Mouse (Mus musculus) gastrocnemius, postnatal 4 days (tissue): ENCODE data around the gene Gucy1b2. TPM values are rescaled to one million over a fixed set of nuclear protein-coding genes. Genes with fewer than 3 reads are reported as not detected.

Experiments used
- DNase-seq, 2 experiments: peaks; one replicate each; pipeline ENCODE4 v3.0.0; 2021 to 2022; ENCODE audit warnings: low spot score in 2 of 2, mixed read lengths in 2 of 2
- total RNA-seq, 2 experiments: library from RNA; stranded (reverse); gene quantifications; 2 replicates each; pipeline ENCODE4 v1.2.3; 2021

Gene Gucy1b2
- total RNA-seq, 2 experiments from 2014 or later, result 0.12 TPM; not detected in 1

DNA sequence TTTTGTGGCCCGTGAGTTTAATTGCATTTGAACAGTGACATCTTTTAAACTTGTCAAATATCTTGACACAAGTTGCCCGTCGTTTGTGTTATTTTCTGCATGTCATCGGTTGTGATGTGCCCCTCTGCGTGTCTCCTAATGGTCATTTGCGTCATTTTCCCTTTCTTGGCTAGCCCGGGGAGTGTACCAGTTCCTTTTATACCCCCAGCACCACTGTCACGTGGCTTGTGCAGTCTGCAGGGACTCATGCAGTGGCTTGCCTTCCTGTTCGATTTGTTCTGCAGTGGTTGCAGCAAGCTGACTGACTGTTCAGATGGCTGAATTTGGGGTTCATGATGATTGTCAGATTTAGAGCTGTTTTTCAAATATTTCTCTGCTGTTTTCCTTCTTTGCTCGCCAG lies 82.1 kb downstream of the Gucy1b2 start:
- no peak for DNase-seq

DNA sequence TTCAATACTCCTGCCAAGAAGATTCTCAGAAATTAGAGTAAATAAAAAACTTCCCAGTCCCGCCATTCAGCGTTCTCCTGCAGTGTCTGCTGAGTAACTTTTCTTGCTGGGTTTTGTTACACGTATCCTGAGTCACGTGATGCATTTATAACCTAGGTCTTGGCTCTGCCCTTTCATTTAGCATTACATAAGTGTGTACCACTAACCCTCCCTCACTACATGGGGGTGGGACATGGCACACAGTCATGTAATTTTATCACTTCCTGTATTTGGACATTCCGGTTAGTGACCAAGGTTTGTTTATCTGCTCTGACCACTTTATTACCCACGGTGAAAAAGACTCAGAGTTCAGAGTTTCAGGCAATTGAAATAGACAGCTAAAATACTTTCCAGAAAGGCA lies 85.3 kb downstream of the Gucy1b2 start:
- DNase-seq, result no peak

DNA sequence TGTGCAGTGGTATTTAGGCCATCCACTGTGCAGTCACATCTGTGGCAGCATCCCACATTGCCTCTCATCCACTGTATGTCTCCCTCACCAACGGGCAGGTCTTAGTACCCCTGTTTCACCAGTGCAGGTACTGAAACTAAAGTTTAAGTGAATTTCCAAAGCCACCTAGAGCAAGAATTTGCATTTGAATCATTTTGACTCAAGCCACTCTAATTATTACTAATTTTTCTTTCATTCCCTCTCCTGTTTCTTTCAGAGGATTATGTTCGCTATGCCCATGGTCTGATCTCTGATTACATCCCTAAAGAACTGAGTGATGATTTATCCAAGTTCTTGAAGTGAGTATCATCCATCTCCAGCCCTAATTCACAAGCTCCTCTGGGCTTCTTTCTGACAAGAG lies 92.3 kb downstream of the Gucy1b2 start:
- no peak for DNase-seq

DNA sequence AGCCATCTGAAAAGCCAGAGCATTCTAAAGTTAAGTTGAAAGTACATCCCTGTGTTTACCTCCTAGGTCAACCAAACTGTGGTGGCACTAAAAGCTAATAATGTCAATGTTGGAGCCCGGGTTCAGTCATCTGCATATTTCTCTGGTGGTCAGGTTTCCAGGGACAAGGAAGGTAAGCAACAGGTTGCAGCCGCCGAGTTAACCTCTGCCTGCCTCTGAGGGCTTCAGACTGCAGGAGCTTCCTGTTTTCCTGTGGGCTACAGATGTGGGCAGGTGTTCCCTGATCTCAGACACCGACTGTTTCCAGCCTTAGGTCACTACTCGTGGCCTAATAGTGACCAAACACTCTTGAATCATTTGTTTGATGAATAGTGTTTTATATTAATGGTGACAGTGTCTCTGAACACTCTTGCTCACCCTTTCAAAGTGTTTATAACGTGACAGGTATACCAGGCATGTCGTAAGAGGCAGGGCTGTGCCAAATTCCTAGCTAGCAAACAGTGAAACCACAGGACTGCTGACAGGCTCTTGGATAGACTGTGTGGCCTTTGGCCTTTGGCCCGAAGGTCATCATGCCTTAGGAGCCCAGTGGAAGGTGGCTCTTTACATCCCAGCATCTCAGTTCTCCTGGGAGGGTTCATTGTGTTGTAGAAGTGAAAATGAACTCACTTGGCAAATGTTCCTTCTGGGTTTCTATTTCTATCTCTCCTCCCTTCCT lies 94.7 kb downstream of the Gucy1b2 start:
- no peak for DNase-seq

DNA sequence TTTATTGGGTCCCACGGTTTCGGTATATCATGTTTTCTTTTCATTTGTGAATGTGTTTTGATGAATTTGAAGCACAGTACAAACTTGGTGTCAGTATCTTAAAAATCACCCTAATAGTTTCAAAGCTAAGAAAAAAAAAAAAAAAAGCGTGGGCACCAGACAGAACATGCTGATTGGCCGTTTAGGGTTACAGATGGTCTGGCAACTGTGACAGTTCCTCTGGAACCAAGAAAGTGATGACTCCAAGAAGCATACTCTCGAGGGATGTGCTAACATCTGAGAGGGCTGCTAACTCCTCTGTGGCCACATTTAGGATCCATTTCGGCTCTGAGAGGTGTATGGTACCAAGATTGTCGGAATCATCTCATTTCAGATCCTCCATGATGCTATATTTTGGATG lies 100.9 kb downstream of the Gucy1b2 start:
- no peak for DNase-seq

DNA sequence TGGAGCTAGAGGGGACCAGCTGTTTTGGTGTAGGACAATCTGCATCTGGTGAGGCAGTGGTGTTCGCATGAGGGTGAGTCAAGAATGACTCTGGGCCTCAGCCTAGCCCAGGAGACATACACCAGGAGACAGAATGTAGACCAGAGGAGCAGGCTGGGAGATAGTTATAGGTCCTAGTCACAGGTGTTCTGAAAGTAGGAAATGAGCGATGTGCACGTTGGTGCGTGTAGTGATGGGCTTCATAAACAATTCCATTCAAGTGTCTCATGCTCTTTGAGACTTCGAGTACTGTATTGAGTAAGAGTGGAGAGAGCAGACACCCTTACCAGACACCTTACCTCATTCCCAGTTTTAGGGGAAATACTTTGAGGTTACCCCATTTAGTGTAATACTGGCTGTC lies 102.3 kb downstream of the Gucy1b2 start:
- no peak for DNase-seq

DNA sequence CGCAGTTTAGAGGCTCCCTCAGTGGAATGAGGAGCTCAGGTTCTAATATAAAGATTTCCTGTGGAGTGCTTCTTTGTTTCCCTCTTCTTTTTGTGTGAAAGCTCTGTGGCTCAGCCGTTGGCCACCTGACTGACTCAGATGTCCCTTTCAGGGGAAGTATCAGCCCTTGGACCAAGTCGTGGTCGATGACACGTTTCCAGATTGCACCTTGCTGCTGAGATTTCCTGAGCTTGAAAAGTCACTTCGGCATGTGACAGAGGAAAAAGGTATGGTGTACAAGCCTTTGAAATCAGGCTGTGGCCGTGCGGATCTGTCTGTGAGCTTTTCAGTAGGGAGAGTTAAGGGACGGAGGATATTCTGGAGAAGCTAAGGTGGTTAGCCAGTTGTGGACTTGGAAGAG lies 102.7 kb downstream of the Gucy1b2 start:
- DNase-seq, result no peak

DNA sequence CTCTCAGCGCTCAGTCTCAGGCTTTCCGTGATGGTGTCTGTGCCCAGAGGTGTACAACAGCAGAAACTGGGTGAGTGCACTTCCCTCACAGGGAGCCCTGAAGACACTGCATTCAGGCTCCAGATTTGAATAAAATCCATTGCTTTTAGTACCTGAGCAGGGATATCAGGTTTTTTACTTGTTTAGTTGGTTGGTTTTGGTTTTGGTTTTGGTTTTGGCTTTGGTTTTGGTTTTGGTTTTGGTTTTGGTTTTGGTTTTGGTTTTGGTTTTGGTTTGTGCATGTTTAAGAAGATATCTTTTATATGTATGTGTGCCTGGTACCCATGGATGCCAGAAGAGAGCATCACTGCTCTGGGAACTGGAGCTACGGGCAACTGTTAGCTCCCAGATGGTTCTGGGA lies 105.2 kb downstream of the Gucy1b2 start:
- DNase-seq, result no peak

DNA sequence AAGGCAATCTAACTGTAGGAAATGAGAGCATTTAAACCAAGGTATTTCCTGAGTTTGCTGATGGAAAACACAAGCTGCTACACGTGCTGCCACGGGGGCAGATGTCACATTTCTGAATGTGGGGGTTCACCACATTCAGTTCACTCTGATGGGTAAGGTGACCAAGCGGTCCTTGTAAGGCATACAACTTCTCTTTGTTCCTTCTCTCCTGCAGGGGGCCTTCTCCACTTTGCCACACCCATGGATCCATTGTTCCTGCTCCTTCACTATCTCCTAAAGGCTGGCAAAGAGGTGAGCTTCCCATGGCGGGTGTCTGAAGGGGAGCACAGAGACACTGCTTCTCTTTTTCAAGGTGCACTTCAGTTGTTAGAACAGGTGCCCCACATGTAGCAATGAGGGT lies 105.9 kb downstream of the Gucy1b2 start:
- DNase-seq, result no peak

DNA sequence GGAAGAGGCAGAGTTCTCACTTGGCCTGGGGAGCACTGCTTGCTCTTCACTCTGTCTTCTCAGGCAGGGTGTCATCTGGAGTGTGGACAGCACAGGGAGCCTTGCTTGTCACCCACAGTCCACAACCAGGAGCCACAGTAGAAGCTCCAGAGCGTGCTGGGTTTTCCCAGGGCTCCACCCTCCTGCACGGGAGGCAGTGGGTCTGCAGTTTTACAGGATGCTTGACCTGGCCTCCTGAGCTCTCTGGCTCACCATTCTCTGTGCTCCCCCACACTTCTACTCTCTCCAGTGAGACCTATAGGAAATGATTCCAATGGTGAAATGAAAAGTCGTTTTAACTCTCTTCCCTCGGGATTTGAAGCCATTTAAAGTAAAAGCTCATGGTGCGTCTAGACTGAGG lies 106.3 kb downstream of the Gucy1b2 start:
- no peak for DNase-seq

DNA sequence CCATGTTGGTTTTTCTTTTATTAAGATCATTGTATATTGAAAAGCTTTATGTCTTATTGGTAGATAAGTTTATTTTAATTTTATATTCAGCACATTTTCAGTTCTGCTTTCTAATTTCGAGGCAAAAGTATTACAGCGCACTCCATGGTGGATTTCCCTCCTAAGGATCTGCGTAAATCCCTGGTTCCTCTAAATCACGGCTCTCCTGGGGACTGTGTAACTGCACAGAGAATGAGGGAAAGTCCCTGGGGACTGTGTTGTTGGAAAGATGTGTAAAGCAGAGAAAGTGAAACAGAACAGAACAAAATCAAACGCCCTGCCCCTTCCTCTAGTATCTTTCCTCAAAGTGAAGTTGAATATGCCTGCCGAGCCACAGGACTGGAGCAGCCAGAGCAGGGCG lies 109.0 kb downstream of the Gucy1b2 start:
- peak in 1 of 2 experiments; percentile 20 for DNase-seq

DNA sequence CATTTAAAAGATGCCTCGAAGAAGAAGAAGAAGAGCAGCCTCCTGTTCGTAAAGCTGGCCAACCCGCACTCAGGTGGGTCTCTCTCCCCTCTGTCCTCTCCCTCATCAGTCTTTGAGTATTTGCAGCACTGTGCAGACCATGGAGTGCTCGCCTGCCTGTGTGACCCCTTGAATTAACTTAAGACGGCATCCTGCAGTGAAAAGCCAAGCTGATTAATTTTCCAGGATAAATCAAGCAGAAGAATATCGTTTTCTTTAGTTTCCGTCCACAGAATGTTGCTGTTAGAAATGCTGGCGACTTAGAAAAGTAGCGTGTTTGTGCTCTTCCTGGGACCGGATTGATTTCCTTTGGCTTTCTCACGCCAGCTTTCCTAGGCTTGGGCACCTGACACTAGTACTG lies 109.5 kb downstream of the Gucy1b2 start:
- no peak for DNase-seq

Other genes with a start within 250 kb of the Gucy1b2 start
- gene Rnaseh2b, start 163.7 kb downstream of the Gucy1b2 start, total RNA-seq, result 10 to 100 TPM; 16.2 to 16.3 TPM
- gene Dleu7, start 163.2 kb downstream of the Gucy1b2 start, total RNA-seq, result under 1 TPM; 0.42 to 0.75 TPM
- 1 to 10 TPM; 4.1 to 4.3 TPM for gene Fam124a, start 99.4 kb upstream of the Gucy1b2 start, total RNA-seq
- not detected for gene Gm4131, start 110.6 kb upstream of the Gucy1b2 start, total RNA-seq
- gene Serpine3, start 207.4 kb upstream of the Gucy1b2 start, total RNA-seq, result not detected